ENCODE assay signal across 9 mouse cellular contexts in the genomic region with DNA sequence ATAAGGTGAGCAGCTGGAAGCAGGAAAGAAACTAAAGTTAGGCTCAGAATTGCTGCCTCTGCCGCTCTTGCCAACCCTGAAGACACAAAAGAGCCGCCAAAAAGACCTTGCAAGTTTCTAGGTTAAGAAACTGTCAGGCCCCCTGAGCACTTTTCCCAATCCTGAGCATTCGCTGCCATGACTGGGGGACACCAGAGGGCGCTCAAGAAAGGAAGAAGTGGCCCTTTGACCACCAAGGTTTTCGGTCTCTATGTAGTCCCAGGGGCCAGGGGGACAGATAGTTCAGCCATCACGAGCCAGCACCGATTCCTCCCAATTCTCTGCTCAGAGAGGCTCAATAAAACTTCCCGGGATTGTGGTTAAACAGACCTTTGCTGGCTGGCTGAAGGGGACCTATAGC.
DNase-seq lines count a peak whose midpoint lies in the region; ATAC-seq and TF ChIP-seq lines count a peak whose summit lies in the region.
"Had no signal": no experiment of that assay in that cellular context is flagged by ENCODE, and none has a peak within 500 bp of the region (broad histone marks: within the 10 kb centered on the region; RNA-seq: fewer than 3 reads in every experiment).

No protein-coding gene starts in this region.

- no peak overlapping the region for H3K4me3 ChIP-seq in kidney, embryonic 16.5 days (ENCODE audit: low read length)
- H3K4me3 ChIP-seq in liver, postnatal 0 days (ENCODE audit: low read depth, low read length): no peak overlapping the region
- H3K4me3 ChIP-seq: erythroblast, embryonic 14.5 days had no signal

- WGBS in kidney, embryonic 16.5 days: 9% methylated on average over 8 of the region's 8 CpGs
- WGBS in liver, postnatal 0 days (ENCODE audit: insufficient replicate concordance): 20% methylated on average over 8 of the region's 8 CpGs

- H3K9me3 ChIP-seq in kidney, embryonic 16.5 days (ENCODE audit: low read length): 0 out of 2 replicates have a peak, but pooled peaks cover 3% of the 10 kb centered on the region
- no peaks in the 10 kb centered on the region for H3K9me3 ChIP-seq in liver, postnatal 0 days (ENCODE audit: low read length)

- H3K4me2 ChIP-seq in kidney, embryonic 16.5 days (replicated peaks; ENCODE audit: low read depth, low read length): no peak overlapping the region
- no peak overlapping the region for H3K4me2 ChIP-seq in liver, postnatal 0 days (ENCODE audit: low read depth, low read length)

- ATAC-seq in kidney, embryonic 16.5 days (ENCODE audit: low FRiP score, low TSS enrichment): no peak
- no peak for ATAC-seq in liver, postnatal 0 days

- H3K9ac ChIP-seq in kidney, embryonic 16.5 days (replicated peaks; ENCODE audit: low read length): no peak overlapping the region
- H3K9ac ChIP-seq in liver, postnatal 0 days (replicated peaks): no peak overlapping the region

- no peaks in the 10 kb centered on the region for H3K4me1 ChIP-seq in kidney, embryonic 16.5 days (ENCODE audit: insufficient read depth, low read length)
- no peaks in the 10 kb centered on the region for H3K4me1 ChIP-seq in liver, postnatal 0 days (ENCODE audit: insufficient read depth)

- peaks cover 23% of the 10 kb centered on the region; the same call in 1 of the 2 replicates for H3K27me3 ChIP-seq in kidney, embryonic 16.5 days (ENCODE audit: insufficient read depth, low read length)
- no peaks in the 10 kb centered on the region for H3K27me3 ChIP-seq in liver, postnatal 0 days (ENCODE audit: insufficient read depth, low read length)

- H3K27ac ChIP-seq in kidney, embryonic 16.5 days (ENCODE audit: low read length): no peak overlapping the region
- H3K27ac ChIP-seq in liver, postnatal 0 days (ENCODE audit: low read depth): no peak overlapping the region

- H3K36me3 ChIP-seq in kidney, embryonic 16.5 days (ENCODE audit: insufficient read depth, low read length): no peaks in the 10 kb centered on the region
- no peaks in the 10 kb centered on the region for H3K36me3 ChIP-seq in liver, postnatal 0 days (replicated peaks; ENCODE audit: insufficient read depth, low read length)

- peak; percentile 6 for DNase-seq in cerebellum, adult 11 months
- DNase-seq in cerebellum, adult 9-10 months: no peak
- DNase-seq in kidney, adult 9 months: peak; percentile 9
- peak; percentile 16 for DNase-seq in urinary bladder, postnatal 25 days (ENCODE audit: low spot score)
- no peak for DNase-seq in urinary bladder, postnatal 4 days (ENCODE audit: low spot score in 2 of 2)
- peak; percentile 39 for DNase-seq in liver, postnatal 0 days
- DNase-seq in c-Kit-positive CD71-positive TER-119-positive erythroid progenitor cells, embryonic 14.5 days (ENCODE audit: low spot score): no peak

- TF ChIP-seq EP300 in liver, postnatal 0 days (IDR thresholded peaks at IDR 0.05; ENCODE audit: low read depth): no peak

- peak; percentile 57 for TF ChIP-seq CTCF in liver, postnatal 0 days (IDR thresholded peaks at IDR 0.05; ENCODE audit: low read depth)

Comparison
In these comparisons a context has a peak if more than half of its experiments do, and no peak if none do; other contexts are left out.
1. DNase-seq: peak in cerebellum, adult 11 months (single experiment), kidney, adult 9 months (single experiment), urinary bladder, postnatal 25 days (single experiment) and liver, postnatal 0 days (single experiment); none in cerebellum, adult 9-10 months (single experiment), urinary bladder, postnatal 4 days (0 of 2) and c-Kit-positive CD71-positive TER-119-positive erythroid progenitor cells, embryonic 14.5 days (single experiment).